Mouse (Mus musculus): ENCODE results near the gene Gm20458. TPM values are rescaled to one million over a fixed set of nuclear protein-coding genes. Genes with fewer than 3 reads are reported as not detected.
A peak's percentile ranks its signal among the peaks of the same experiment; 100 is the strongest.

Gene Gm20458
- polyA plus RNA-seq, 1 experiment from 2014 or later = 19.2 TPM

GRCm38 (mm10) chr2:164438257-164438656 lies 22.5 kb upstream of the Gm20458 start:
- Histone ChIP-seq H3K9me3 (replicated peaks; ENCODE audit: control insufficient read depth, low read length) (no peaks in the 10 kb centered on the region), H3K4me1 (ENCODE audit: control insufficient read depth, insufficient read depth, low read length) (peaks cover 75% of the 10 kb centered on the region), H3K27ac (ENCODE audit: low read length) (peak overlapping the region; percentile 91), H3K36me3 (ENCODE audit: control insufficient read depth, insufficient read depth, low read length) (no peaks in the 10 kb centered on the region), H3K9ac (ENCODE audit: low read length) (no peak overlapping the region), H3K4me3 (replicated peaks; ENCODE audit: low read length) (no peak overlapping the region; the same call in 1 of the 2 replicates), H3K4me2 (ENCODE audit: low read depth, low read length) (peak overlapping the region; percentile 60; the same call in 1 of the 2 replicates), H3K27me3 (ENCODE audit: control insufficient read depth, insufficient read depth, low read length) (no peaks in the 10 kb centered on the region)
- peak; percentile 41 for ATAC-seq (ENCODE audit: insufficient read depth, low FRiP score)
- WGBS = 39% methylated on average over 8 of the region's 8 CpGs

- Histone ChIP-seq H3K9ac (ENCODE audit: low read length) (no peak overlapping the region), H3K4me3 (replicated peaks; ENCODE audit: low read length) (no peak overlapping the region; the same call in 1 of the 2 replicates), H3K36me3 (ENCODE audit: control insufficient read depth, insufficient read depth, low read length) (no peaks in the 10 kb centered on the region), H3K27me3 (ENCODE audit: control insufficient read depth, insufficient read depth, low read length) (no peaks in the 10 kb centered on the region), H3K4me2 (ENCODE audit: low read depth, low read length) (peak overlapping the region; percentile 60), H3K4me1 (ENCODE audit: control insufficient read depth, insufficient read depth, low read length) (peaks cover 71% of the 10 kb centered on the region), H3K9me3 (replicated peaks; ENCODE audit: control insufficient read depth, low read length) (no peaks in the 10 kb centered on the region), H3K27ac (ENCODE audit: low read length) (peak overlapping the region; percentile 58)
- WGBS = 54% methylated on average over 3 of the region's 3 CpGs
- no peak for ATAC-seq (ENCODE audit: insufficient read depth, low FRiP score)
Observed at GRCm38 (mm10) chr2:164439001-164439421, 21.8 kb upstream of the Gm20458 start.

- Histone ChIP-seq H3K4me3 (replicated peaks; ENCODE audit: low read length) (peak overlapping the region; percentile 70), H3K9ac (ENCODE audit: low read length) (no peak overlapping the region), H3K27me3 (ENCODE audit: control insufficient read depth, insufficient read depth, low read length) (no peaks in the 10 kb centered on the region), H3K36me3 (ENCODE audit: control insufficient read depth, insufficient read depth, low read length) (no peaks in the 10 kb centered on the region), H3K4me1 (ENCODE audit: control insufficient read depth, insufficient read depth, low read length) (peaks cover 59% of the 10 kb centered on the region), H3K9me3 (replicated peaks; ENCODE audit: control insufficient read depth, low read length) (no peaks in the 10 kb centered on the region), H3K4me2 (ENCODE audit: low read depth, low read length) (peak overlapping the region; percentile 60), H3K27ac (ENCODE audit: low read length) (peak overlapping the region; percentile 86)
- WGBS = 45% methylated on average over 5 of the region's 5 CpGs
- no peak for ATAC-seq (ENCODE audit: insufficient read depth, low FRiP score)
Observed at GRCm38 (mm10) chr2:164440314-164440713, 20.5 kb upstream of the Gm20458 start.

GRCm38 (mm10) chr2:164441155-164441554 lies 19.6 kb upstream of the Gm20458 start:
- Histone ChIP-seq H3K36me3 (ENCODE audit: control insufficient read depth, insufficient read depth, low read length) (no peaks in the 10 kb centered on the region), H3K27me3 (ENCODE audit: control insufficient read depth, insufficient read depth, low read length) (no peaks in the 10 kb centered on the region), H3K4me2 (ENCODE audit: low read depth, low read length) (peak overlapping the region; percentile 60), H3K27ac (ENCODE audit: low read length) (peak overlapping the region; percentile 86), H3K4me1 (ENCODE audit: control insufficient read depth, insufficient read depth, low read length) (peaks cover 51% of the 10 kb centered on the region), H3K9ac (ENCODE audit: low read length) (peak overlapping the region; percentile 81), H3K4me3 (replicated peaks; ENCODE audit: low read length) (peak overlapping the region; percentile 70), H3K9me3 (replicated peaks; ENCODE audit: control insufficient read depth, low read length) (no peaks in the 10 kb centered on the region)
- WGBS = 39% methylated on average over 8 of the region's 8 CpGs
- ATAC-seq (ENCODE audit: insufficient read depth, low FRiP score) = no peak

- Histone ChIP-seq H3K9me3 (replicated peaks; ENCODE audit: control insufficient read depth, low read length) (no peaks in the 10 kb centered on the region), H3K4me2 (ENCODE audit: low read depth, low read length) (peak overlapping the region; percentile 60), H3K4me1 (ENCODE audit: control insufficient read depth, insufficient read depth, low read length) (peaks cover 46% of the 10 kb centered on the region), H3K4me3 (replicated peaks; ENCODE audit: low read length) (peak overlapping the region; percentile 70), H3K9ac (ENCODE audit: low read length) (peak overlapping the region; percentile 81), H3K36me3 (ENCODE audit: control insufficient read depth, insufficient read depth, low read length) (no peaks in the 10 kb centered on the region), H3K27ac (ENCODE audit: low read length) (peak overlapping the region; percentile 86), H3K27me3 (ENCODE audit: control insufficient read depth, insufficient read depth, low read length) (no peaks in the 10 kb centered on the region)
- 30% methylated on average over 7 of the region's 7 CpGs for WGBS
- no peak for ATAC-seq (ENCODE audit: insufficient read depth, low FRiP score)
Observed at GRCm38 (mm10) chr2:164441731-164442130, 19.0 kb upstream of the Gm20458 start.

GRCm38 (mm10) chr2:164442315-164443050 lies 18.3 kb upstream of the Gm20458 start:
- ATAC-seq (ENCODE audit: insufficient read depth, low FRiP score) = peak; percentile 61
- Histone ChIP-seq H3K4me2 (ENCODE audit: low read depth, low read length) (peak overlapping the region; percentile 60), H3K9ac (ENCODE audit: low read length) (peak overlapping the region; percentile 81), H3K27ac (ENCODE audit: low read length) (peak overlapping the region; percentile 86), H3K36me3 (ENCODE audit: control insufficient read depth, insufficient read depth, low read length) (no peaks in the 10 kb centered on the region), H3K27me3 (ENCODE audit: control insufficient read depth, insufficient read depth, low read length) (no peaks in the 10 kb centered on the region), H3K4me1 (ENCODE audit: control insufficient read depth, insufficient read depth, low read length) (peaks cover 39% of the 10 kb centered on the region), H3K9me3 (replicated peaks; ENCODE audit: control insufficient read depth, low read length) (no peaks in the 10 kb centered on the region), H3K4me3 (replicated peaks; ENCODE audit: low read length) (peak overlapping the region; percentile 70)
- 2% methylated on average over 29 of the region's 29 CpGs for WGBS

GRCm38 (mm10) chr2:164443051-164443437 lies 17.7 kb upstream of the Gm20458 start:
- Histone ChIP-seq H3K4me1 (ENCODE audit: control insufficient read depth, insufficient read depth, low read length) (peaks cover 34% of the 10 kb centered on the region), H3K27me3 (ENCODE audit: control insufficient read depth, insufficient read depth, low read length) (no peaks in the 10 kb centered on the region), H3K9me3 (replicated peaks; ENCODE audit: control insufficient read depth, low read length) (no peaks in the 10 kb centered on the region), H3K9ac (ENCODE audit: low read length) (peak overlapping the region; percentile 81), H3K4me3 (replicated peaks; ENCODE audit: low read length) (peak overlapping the region; percentile 70), H3K4me2 (ENCODE audit: low read depth, low read length) (peak overlapping the region; percentile 60), H3K36me3 (ENCODE audit: control insufficient read depth, insufficient read depth, low read length) (no peaks in the 10 kb centered on the region), H3K27ac (ENCODE audit: low read length) (peak overlapping the region; percentile 86)
- WGBS = 0% methylated on average over 26 of the region's 26 CpGs
- ATAC-seq (ENCODE audit: insufficient read depth, low FRiP score) = peak; percentile 93

- no peak for ATAC-seq (ENCODE audit: insufficient read depth, low FRiP score)
- Histone ChIP-seq H3K27ac (ENCODE audit: low read length) (peak within 1 kb of the TSS; percentile 86), H3K4me3 (replicated peaks; ENCODE audit: low read length) (peak within 1 kb of the TSS; percentile 70), H3K9me3 (replicated peaks; ENCODE audit: control insufficient read depth, low read length) (no peaks in the 10 kb centered on the region), H3K9ac (ENCODE audit: low read length) (peak within 1 kb of the TSS; percentile 81), H3K4me2 (ENCODE audit: low read depth, low read length) (peak within 1 kb of the TSS; percentile 60), H3K4me1 (ENCODE audit: control insufficient read depth, insufficient read depth, low read length) (peaks cover 34% of the 10 kb centered on the region), H3K27me3 (ENCODE audit: control insufficient read depth, insufficient read depth, low read length) (no peaks in the 10 kb centered on the region), H3K36me3 (ENCODE audit: control insufficient read depth, insufficient read depth, low read length) (no peaks in the 10 kb centered on the region)
- WGBS = 10% methylated on average over 18 of the region's 18 CpGs
Observed at GRCm38 (mm10) chr2:164443460-164444000, 17.2 kb upstream of the Gm20458 start, which contains the start of gene Sdc4. Sdc4 (minus strand) TSS chr2:164443887.

- 71% methylated on average over 2 of the region's 2 CpGs for WGBS
Observed at GRCm38 (mm10) chr2:164444701-164445100, 16.1 kb upstream of the Gm20458 start.

More at GRCm38 (mm10) chr2:164444701-164445100, 16.1 kb upstream of the Gm20458 start:
- H3K4me1 ChIP-seq (ENCODE audit: control insufficient read depth, insufficient read depth, low read length) = peaks cover 34% of the 10 kb centered on the region
- H3K36me3 ChIP-seq (ENCODE audit: control insufficient read depth, insufficient read depth, low read length) = no peaks in the 10 kb centered on the region
- H3K27me3 ChIP-seq (ENCODE audit: control insufficient read depth, insufficient read depth, low read length) = no peaks in the 10 kb centered on the region
- H3K4me3 ChIP-seq (replicated peaks; ENCODE audit: low read length) = no peak overlapping the region
- no peak overlapping the region for H3K4me2 ChIP-seq (ENCODE audit: low read depth, low read length)
- no peak overlapping the region for H3K9ac ChIP-seq (ENCODE audit: low read length)
- no peaks in the 10 kb centered on the region for H3K9me3 ChIP-seq (replicated peaks; ENCODE audit: control insufficient read depth, low read length)
- H3K27ac ChIP-seq (ENCODE audit: low read length) = no peak overlapping the region
- no peak for ATAC-seq (ENCODE audit: insufficient read depth, low FRiP score)

All from stomach, embryonic 16.5 days (tissue).